Mouse (Mus musculus): ENCODE data around the gene Dclk1.

The Dclk1 gene

DNA sequence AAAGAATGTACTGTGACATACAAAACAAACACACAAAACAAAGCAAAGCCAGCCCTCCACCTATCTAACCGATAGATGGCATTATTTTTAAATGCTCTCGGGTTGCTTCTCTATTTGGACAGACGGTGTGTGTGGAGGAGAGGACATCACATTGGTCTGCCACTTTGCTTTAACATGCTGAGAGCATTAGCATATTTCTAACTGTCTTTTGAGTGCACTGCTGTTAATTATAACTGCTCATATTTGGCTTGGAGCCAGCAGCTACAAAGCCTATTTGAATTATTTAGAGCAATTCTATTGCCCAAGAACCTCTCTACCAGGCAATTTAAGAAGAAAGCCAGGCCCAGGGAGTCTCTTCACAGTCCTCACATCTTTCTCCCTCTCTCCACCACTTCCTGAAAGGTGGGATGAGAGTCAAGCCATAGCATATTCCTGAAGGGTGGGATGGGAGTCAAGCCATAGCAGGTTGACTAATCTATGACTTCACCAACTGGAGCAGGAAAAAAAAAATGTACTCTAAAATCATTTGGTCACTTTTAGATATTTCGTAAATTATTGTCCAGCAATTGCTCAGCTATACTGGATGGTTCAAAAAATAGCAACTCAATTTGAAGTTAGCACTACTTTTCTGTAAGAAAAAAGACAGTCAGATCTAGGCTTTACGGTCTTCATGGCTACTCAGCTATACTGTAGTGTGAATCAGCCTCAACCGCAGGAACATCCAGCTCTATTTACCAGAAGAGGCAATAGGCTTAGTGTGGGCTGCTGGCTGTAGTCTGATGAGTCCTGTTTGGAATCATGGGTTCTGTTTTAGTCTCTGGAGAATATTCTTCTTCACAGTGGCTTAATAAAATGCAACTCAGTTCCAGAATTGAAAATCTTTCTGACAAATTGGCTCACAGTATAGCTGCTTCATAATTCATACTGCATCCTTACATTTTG lies 155.9 kb downstream of the Dclk1 start:
- peak in 1 of 2 experiments; percentile 47 for DNase-seq (ENCODE audit: low spot score in 2 of 2)

DNA sequence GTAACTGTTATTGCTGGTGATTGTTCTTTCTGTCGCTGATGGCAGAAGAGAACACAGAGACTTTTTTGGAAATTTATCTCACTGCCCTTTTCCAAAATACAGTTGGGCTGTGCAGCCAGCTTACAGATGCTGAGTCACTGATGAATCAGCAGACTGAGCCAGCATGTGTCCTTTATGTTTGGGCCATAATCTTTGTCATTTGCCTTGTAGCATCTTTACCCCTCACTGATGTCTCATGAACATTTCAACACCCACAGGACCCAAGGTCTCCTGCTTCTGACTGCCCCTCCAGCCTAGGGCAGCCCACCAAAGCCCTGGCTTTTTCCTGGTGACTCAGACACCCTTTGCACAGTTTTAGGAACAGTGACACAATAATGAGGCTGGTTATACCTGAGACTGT lies 159.1 kb downstream of the Dclk1 start:
- DNase-seq (ENCODE audit: low spot score in 2 of 2): no peak

DNA sequence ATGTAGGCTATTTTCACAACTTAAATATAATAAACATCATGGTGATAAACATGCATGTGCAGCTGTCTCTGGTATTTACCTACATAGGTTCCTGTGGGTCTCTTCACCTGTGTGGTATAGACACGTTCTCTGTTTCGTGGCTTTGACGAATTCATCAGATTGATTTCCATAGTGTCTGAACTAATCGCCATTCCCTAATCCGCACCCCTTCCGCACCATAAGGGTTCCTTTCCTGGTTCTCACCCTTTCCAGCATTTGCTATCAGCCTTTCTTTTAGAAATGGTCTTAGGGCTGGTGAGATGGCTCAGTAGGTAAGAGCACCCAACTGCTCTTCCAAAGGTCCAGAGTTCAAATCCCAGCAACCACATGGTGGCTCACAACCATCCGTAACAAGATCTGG lies 162.6 kb downstream of the Dclk1 start:
- DNase-seq (ENCODE audit: low spot score in 2 of 2): no peak

DNA sequence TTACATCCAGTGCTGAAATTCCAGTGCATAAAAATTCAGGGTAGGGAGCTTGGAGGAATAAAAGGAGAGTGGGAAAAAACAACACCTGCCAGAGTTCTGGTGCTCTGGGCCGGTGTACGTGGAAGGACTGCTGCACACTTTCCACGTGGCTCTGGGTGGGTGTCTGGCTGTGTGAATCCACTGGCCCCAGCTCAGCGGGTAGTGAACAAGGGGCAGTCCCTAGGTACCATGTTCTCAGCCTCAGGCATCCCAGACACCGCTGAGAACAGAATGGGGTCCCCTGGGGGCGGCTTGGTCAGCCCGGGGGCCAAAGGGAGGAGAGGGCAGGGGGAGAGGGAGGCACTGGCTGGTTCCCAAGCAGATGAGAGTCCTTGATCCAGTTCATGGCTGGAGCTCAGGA lies 164.5 kb downstream of the Dclk1 start:
- DNase-seq (ENCODE audit: low spot score in 2 of 2): no peak

DNA sequence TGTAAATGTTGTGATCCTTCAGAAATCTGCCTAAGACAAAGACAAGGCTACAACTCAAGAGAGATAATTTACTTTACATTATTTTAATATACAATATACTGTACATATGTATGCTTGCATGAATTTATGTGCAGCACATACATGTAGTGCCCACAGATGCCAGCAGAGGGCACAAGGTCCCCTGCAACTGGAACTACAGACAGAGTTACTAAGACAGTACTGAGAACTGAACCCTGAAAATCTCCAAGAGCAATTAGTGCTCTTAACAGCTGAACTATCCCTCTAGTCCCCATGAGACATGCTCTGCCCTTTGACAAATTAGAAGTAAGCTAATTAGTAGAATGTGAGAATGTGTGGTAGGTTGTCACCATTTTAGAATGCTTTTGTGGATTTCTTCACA lies 169.4 kb downstream of the Dclk1 start:
- DNase-seq (ENCODE audit: low spot score in 2 of 2): no peak

DNA sequence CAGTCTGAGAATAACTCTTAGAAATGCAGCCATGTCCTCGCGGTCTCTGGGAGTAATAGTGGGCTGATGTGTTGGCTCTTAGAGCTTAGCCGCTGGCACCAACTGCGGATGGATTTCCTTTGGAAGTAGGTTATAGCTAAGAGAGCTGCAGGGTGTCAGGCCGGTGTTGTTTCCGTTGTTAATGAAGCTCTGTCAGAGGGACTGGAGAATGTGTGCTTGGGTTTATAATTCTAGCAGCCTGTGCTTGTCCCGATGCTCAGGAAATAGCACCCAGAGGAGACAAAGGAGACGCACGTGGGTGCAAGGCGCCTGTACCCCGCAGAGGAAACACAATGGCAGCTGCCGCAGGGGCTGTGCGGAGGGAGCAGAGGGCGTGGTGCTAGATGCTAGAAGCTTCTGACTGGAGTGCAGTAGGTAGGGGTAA lies 173.4 kb downstream of the Dclk1 start:
- peak; percentile 80 to 88 for DNase-seq (ENCODE audit: low spot score in 2 of 2)

DNA sequence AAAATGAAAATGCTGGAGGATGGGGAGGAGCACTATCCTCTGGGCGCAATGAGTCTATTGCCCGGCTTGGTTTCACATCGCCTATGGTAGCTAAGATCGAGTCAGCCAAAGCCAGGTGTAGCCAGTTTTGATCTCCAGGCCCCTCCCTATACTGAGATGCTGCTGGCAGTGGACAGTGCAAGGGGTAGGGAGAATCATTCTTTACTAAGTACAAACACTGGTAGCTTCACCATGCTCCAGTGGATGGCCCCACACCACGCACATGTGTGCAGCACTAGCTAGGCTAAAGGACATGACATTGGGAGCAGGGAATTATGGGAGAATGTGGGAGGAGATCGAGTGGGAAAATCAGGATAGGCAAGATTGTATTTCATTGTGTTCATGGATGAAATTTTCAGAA lies 176.7 kb downstream of the Dclk1 start:
- no peak for DNase-seq (ENCODE audit: low spot score in 2 of 2)

DNA sequence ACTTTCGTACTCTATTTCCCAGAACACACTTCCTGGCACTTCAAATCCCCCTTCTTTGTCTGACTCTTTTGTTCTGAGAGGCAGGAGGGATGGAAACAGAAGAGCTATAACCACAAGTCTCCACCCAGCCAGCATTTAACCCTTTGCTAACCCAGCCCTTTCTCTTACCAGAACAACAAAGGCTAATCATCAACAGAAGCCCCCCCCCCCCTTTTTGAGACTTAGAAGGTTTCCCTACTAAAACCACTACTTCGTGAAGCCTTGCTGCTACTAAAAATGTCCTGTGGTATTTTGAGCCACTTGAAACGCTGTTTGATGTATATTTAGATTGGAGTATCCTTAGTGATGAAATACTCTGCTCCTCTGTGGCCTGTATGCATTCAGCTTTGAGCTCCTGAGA lies 177.2 kb downstream of the Dclk1 start:
- no peak for DNase-seq (ENCODE audit: low spot score in 2 of 2)

DNA sequence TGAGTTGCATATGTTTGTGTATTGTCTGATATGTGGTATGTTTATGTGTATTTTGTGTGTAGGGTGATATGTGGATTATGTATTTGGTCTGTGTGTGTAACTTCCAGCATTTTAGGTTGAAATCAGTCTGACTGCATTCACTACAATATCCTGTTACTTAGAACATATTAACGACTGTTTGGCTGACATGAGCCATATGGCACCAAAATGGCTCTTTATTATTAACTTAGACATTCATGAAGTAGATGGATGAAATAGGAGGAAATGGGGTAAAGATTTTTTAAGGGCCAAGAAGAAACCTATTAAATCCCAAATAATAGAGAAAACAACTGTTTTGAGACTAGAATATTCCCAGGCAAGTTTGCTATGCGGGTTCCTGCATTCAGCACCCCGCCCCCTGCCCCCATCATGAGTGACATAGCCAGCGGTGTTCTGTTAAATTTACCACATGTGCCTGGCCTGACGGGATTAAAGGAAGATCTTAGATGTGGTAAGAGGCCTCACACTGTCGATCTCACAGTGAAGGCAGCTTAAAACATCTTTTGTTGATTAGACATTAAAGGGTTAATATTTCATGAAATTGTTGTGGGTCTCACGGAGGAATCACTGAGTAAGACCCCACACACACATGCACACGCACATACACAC lies 178.4 kb downstream of the Dclk1 start:
- no peak for DNase-seq (ENCODE audit: low spot score in 2 of 2)

DNA sequence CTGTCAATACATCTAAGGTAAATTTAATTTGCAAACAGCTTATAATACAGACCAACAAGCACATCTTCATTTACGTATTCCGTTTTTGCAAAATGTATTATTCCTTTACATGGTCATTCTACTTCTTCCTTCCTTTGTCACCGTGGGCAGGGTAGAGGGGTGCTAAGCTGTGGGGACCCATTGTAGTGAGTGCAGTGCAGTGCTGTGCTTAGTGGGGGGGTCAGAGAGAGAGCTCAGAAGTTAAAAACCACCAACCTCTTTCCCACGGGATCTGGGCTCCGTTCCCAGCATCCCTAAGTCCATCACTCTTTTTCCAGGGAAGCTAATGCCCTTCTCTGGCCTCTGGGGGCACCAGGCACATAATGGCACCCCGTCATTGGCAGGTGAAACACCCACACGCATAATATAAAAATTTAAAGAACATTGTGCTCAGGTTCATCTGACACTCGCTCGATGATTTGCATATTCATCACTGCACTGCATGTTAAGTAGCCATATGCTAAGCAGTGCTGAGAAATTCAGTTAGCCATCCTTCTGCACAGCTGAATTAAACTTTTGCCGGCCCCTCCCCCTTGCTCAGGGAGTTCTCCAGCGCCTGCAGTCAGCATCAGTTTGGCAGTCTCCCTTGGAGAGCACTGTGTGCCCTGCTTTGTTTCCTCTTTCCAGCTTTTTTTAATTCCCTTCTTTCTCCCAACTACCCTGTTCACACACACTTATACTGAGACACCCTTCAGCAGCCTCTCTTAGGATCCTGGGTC lies 181.7 kb downstream of the Dclk1 start:
- DNase-seq (ENCODE audit: low spot score in 2 of 2): peak; percentile 93

DNA sequence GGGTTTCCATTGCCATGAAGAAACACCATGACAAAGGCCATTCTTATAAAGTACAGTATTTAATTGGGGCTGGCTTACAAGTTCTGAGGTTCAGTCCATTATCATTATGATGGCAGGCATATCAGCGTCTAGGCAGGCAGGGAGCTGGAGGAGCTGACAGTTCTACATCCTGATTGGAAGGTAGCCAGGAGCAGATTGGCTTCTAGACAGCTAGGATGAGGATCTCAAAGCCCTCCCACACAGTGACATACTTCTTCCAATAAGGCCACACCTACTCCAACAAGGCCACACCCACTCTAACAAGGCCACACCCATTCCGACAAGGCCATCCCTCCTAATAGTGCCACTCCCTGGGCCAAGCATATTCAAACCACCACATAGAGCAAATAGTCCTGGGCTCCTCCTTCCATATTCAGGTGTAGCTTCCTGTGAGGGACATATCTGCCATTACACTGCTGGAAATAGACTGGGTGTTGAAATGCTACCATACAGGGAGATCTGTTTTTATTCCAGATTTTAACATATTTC lies 187.9 kb downstream of the Dclk1 start:
- DNase-seq (ENCODE audit: low spot score in 2 of 2): peak; percentile 55 to 70

DNA sequence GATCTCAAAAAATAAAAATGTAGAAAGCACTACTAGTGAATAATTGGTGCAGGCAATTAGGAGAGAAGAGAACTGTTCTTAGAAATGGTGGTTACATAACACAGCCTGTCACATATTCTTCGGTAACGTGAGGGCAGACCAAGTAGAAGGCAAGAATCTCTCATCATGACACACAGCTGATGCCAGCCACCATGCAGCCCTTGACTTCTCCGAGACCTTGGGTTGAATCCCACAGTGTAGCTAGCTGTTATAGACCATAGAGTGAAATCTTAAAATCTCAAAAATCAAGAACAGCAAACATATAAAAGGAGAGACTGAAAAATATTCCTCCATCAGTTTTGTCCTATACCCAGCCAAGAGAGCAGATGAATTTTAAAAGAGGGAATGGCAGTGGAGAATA lies 189.1 kb downstream of the Dclk1 start:
- DNase-seq (ENCODE audit: low spot score in 2 of 2): no peak

DNA sequence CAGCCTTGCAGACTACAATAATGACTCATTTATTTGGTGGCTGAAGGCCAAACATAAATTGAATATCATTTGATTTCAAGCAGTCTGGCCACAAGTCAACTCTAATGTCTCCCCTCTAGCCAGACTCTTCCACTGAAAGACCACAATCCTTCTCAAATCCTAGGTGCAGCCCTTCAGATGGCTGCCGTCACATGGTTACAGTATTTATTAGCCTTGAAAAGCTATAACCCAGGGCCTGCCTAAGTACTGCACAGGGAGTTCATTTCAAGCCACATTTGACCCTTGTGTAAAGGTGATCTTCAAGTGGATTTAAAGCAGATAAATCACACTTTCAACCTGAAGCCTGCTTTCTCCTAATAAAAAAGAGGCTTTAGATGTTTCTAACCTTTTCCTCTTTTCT lies 192.1 kb downstream of the Dclk1 start:
- no peak for DNase-seq (ENCODE audit: low spot score in 2 of 2)

DNA sequence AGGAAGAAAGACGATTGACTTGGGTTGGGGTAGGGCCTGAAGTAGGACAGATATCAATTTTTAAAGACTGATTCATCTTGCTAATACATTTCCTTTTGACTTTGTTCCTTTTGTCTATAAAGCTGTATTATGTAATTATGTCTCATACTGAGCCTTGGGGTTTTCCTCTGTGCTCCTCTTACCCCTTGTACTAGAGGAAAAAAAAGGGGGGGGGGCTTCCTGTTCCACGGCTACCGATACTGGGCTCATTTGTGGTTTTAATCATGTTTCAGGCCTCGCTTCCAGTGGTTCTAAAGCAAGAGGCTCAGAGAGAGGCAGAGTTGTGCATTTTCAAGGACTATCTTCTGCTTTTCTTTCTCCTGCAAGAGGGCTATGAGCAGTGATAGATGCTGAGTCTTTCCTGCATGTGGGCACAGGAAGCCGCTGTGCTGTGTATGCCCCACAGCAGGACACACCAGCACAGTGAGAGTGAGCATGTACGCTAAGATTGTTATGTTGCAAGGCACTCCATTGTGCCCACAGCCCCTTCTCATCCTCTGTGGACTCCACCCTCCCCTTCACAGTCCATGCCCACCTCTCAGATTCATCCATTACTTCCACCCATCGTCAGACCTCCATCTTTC lies 196.8 kb downstream of the Dclk1 start:
- DNase-seq (ENCODE audit: low spot score in 2 of 2): no peak

DNA sequence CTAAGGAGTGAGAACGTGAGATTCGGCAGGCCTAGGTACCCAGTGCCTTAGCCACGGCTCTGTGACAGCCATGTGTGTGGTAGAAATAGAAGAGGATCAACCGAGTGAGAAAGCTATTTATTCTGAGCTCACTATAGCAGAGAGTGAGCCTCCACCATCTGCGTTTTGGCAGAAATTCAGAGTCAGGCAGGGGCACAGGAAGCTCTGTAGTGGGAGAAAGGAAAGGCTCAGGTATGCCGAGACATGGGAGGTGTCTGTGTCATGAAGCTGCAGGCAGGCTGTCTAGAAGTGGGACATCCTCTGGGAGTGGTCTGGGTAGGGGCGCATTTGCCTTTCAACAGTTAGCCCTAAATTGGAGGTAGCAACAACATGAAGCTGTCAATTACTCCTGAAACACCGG lies 198.2 kb downstream of the Dclk1 start:
- peak; percentile 68 to 79 for DNase-seq (ENCODE audit: low spot score in 2 of 2)

DNA sequence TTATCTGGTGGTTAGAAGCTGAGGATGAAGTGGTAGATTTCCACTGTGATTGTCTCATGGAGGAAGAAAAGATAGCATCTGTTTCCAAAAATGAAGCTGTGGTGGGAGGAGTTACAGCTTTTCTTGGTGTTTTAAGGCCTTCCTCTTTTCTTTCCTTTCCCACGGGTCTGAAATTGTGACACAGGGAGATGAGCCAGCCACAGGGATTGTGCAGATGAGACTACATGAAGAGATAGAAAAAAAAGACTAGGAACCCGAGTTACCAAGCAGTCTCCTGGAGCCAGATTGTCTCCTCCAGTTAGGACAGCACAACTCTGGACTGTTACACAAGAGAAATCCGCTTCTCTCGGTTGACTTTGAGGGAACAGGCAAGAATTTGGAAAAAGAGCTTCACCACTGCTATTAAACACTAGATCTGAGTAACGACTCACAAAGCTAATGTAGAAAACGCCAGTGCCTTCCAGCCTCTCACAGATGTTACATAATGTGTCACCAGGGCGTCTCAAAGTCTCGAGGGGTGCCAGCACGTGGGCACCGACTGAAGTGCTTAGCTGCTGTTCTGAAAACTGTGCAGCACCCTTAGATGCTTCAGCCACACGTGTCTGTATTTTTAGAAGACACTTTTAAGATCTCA lies 200.0 kb downstream of the Dclk1 start:
- peak; percentile 60 to 80 for DNase-seq (ENCODE audit: low spot score in 2 of 2)

DNA sequence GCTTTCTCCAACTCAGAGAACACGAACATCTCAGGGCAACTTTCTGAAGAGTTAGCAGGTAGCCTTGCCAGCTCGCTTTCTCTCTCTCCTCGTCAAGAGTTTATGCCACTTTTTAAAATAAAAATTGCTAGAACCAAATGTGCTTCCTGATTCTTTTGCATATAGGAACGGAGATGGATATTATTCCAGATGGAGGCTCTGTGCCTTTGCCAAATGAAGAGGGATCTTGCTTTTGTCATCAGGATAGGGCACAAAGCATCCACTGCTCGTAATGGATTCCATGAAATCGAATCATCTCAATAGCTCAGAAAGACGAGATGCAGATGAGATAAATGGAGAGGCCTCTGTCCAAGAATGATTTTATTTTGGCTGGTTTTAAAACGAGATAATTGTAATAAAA lies 201.1 kb downstream of the Dclk1 start:
- no peak for DNase-seq (ENCODE audit: low spot score in 2 of 2)

DNA sequence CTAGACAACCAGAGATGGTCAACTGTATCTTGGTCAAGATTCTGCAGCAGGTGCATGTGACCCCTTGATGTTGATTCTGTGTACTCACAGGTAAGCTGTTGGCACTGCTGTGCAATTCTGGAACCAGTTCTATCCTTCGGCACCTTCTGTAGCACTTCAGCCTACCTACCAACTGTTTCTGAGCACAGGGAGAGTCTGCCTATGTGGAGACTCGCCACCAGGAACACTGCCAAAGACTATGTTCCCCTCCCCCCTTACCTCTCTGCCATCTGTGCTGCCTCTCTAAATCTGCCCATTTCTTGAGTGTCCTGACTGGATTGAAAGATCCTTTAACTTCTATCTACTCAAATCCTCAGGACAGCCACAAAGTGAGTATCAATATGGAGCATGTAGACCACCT lies 201.6 kb downstream of the Dclk1 start:
- no peak for DNase-seq (ENCODE audit: low spot score in 2 of 2)

DNA sequence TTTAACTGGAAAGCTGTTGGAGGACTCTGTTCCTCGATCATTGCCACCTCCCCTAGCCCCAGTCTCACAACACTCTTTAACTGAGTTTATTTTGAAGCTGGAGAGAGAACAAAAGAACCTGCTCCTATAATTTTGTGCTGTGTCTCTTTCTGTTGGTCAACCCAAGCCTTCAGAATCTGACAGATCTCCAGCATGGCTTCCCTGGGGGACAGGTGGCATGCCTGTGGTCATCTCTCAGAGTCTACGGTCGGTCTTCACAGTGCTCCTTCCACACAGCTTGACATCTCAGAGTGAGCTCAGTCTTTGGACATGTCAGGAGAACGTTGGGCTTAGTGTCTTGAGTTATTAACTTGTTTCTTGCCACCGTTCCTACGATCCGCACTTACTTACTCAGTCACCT lies 204.5 kb downstream of the Dclk1 start:
- DNase-seq (ENCODE audit: low spot score in 2 of 2): no peak

DNA sequence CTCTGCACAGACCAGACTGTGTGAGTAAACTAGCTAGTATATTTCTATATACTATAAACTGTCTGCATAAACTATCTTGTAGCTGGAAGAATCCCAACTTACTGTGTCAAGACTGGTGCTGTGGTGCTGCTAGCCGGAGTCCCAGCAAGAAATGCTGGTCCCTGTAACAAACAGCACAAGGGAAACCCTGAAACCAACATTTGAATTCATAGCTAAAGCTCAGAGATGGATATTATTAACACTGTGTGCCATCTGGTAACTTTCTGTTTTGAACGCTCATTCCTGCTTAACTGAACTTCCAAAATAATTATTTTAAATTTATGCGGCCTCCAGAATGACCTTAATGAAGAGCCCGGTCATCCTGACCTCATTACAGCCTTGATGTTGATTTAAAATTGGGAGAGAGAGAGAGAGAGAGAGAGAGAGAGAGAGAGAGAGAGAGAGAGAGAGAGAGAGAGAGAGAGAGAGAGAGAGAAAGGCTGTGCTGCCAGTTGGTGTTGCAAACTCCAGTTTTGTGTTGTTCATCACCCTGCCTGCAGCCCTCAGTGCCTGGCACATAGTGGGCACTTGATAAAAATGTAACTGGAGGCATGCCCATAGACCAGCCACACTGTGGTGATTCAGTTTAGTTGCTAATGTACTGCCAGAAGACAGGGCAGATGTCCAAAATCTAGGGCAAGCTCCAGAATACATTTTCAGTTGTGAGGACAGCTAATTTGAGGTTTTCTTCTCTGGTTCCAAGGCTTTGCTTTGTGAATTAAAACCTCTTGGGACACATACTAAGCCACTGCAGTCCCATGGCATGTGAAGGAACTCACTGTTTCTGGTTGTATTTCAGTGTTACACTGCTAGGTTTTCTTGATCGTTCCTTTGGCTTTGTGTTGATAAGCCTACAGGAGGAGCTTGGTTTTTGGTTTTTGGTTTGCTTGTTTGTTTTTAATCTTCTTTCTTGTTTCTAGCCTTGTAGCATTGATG lies 205.6 kb downstream of the Dclk1 start:
- peak; percentile 90 to 95 for DNase-seq (ENCODE audit: low spot score in 2 of 2)

All from right cerebral cortex, postnatal 10 days (tissue).